In the genomic region with DNA sequence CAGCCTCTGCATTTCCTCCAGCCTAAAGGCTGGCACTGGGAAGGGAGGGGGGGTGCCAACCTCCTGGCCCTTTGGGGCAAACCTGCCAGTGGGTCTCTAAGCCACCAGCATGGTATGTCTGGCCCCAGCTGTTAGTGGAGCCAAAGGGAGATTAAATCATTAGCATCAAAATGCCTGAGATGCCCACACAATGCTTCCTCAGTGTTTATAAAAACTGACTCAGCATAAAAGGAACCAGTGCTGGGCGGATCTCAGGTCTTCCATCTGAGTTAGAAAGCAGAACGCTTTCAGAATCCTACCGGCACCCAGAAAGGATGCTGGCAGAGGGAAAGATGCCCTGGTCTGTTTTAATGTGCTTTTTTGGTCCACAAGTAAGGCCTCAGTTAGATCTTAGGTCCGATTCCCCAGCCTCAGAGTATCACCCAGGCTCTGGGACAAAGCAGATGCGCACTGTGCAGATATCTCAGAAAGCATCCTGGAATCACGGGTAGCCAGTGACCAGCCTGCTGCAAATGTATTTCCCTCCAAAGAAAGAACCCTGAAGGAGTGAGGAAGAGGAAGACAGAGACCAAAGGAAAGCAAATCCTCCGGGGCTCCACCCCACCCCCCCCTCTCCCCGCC, we compare ENCODE assay signal across 11 mouse cellular contexts. TPM values are rescaled to one million over a fixed set of nuclear protein-coding genes. Genes with fewer than 3 reads are reported as not detected.
DNase-seq lines count a peak whose midpoint lies in the region; ATAC-seq lines count a peak whose summit lies in the region.
"Had no signal": no experiment of that assay in that cellular context is flagged by ENCODE, and none has a peak within 500 bp of the region (broad histone marks: within the 10 kb centered on the region; RNA-seq: fewer than 3 reads in every experiment).

No protein-coding gene starts in this region.

- peak; percentile 34 for DNase-seq in testis, postnatal 10 days (ENCODE audit: low spot score)
- no peak for DNase-seq in testis, postnatal 14 days (ENCODE audit: low spot score)
- DNase-seq in liver, embryonic 13.5 days, result no peak
- peak; percentile 44 for DNase-seq in retina, embryonic 14.5 days (ENCODE audit: low spot score)
- DNase-seq in right cerebral cortex, postnatal 4 days, result no peak
- no peak for DNase-seq in adrenal gland, adult 2 months
- no peak for DNase-seq in frontal cortex, postnatal 14 days (ENCODE audit: low spot score in 2 of 2)
- DNase-seq: gastrocnemius, adult 2 months; heart, postnatal 4 days had no signal

- H3K9ac ChIP-seq in forebrain, embryonic 12.5 days, result peak overlapping the region; percentile 40; the same call in 1 of the 2 replicates
- H3K9ac ChIP-seq in liver, embryonic 13.5 days, result no peak overlapping the region

- H3K4me2 ChIP-seq in forebrain, embryonic 12.5 days, result peak overlapping the region; percentile 32
- H3K4me2 ChIP-seq in liver, embryonic 13.5 days, result peak overlapping the region; percentile 18; the same call in 1 of the 2 replicates

- H3K27me3 ChIP-seq in forebrain, embryonic 12.5 days, result 0 out of 2 replicates have a peak, but pooled peaks cover 6% of the 10 kb centered on the region
- H3K27me3 ChIP-seq in liver, embryonic 13.5 days, result no peaks in the 10 kb centered on the region

- peak overlapping the region; percentile 66; the same call in 1 of the 2 replicates for H3K27ac ChIP-seq in forebrain, embryonic 12.5 days
- H3K27ac ChIP-seq in liver, embryonic 13.5 days, result peak overlapping the region; percentile 74
- H3K27ac ChIP-seq: gastrocnemius, adult 2 months had no signal

- H3K9me3 ChIP-seq in forebrain, embryonic 12.5 days, result no peaks in the 10 kb centered on the region
- H3K9me3 ChIP-seq in liver, embryonic 13.5 days (replicated peaks), result no peaks in the 10 kb centered on the region

- WGBS in forebrain, embryonic 12.5 days, result 20% methylated on average over 7 of the region's 8 CpGs
- 34% methylated on average over 8 of the region's 8 CpGs for WGBS in liver, embryonic 13.5 days (ENCODE audit: insufficient replicate concordance)

- H3K4me1 ChIP-seq in forebrain, embryonic 12.5 days, result peaks cover 29% of the 10 kb centered on the region
- H3K4me1 ChIP-seq in liver, embryonic 13.5 days (replicated peaks), result peaks cover 58% of the 10 kb centered on the region

- no peaks in the 10 kb centered on the region for H3K36me3 ChIP-seq in forebrain, embryonic 12.5 days (replicated peaks)
- no peaks in the 10 kb centered on the region for H3K36me3 ChIP-seq in liver, embryonic 13.5 days

- ATAC-seq in forebrain, embryonic 12.5 days (ENCODE audit: low FRiP score), result peak; percentile 78
- no peak; the same call in 1 of the 2 replicates for ATAC-seq in liver, embryonic 13.5 days (ENCODE audit: low read depth)

- no peak overlapping the region for H3K4me3 ChIP-seq in forebrain, embryonic 12.5 days (replicated peaks)
- H3K4me3 ChIP-seq in liver, embryonic 13.5 days (replicated peaks), result no peak overlapping the region
- H3K4me3 ChIP-seq: gastrocnemius, adult 2 months; myocyte had no signal

RNA-seq across cellular contexts. Expression of a gene that starts 53.3 kb away (rescaled TPM):
- 3.6 and 4.6 TPM in 2 replicates for polyA plus RNA-seq in forebrain, embryonic 12.5 days (2016; fragmentation: Nextera tagmentation; extraction: Ambion mirVana)
- polyA plus RNA-seq in liver, embryonic 13.5 days (2015; fragmentation: Nextera tagmentation; extraction: Ambion mirVana), result 0.23 and 0.25 TPM in 2 replicates
- 1 to 10 TPM; 2.0 to 2.4 TPM for total RNA-seq in adrenal gland, adult 2 months (2021)
- 0.40 and 0.75 TPM in 2 replicates for polyA plus RNA-seq in adrenal gland, adult 2 months (2012; rRNA removed)

Comparison
In these comparisons a context has a peak if more than half of its experiments do, and no peak if none do; other contexts are left out.
1. DNase-seq: peak in testis, postnatal 10 days (single experiment) and retina, embryonic 14.5 days (single experiment); none in testis, postnatal 14 days (single experiment), liver, embryonic 13.5 days (single experiment), right cerebral cortex, postnatal 4 days (single experiment), adrenal gland, adult 2 months (single experiment) and frontal cortex, postnatal 14 days (0 of 2).